Mouse (Mus musculus): ENCODE results near the gene Psmb9.
"Not testable (repeated sequence)": the region's sequence is repeated elsewhere in the genome, so short reads cannot be mapped to it uniquely, and the experiment has no call there.

Gene Psmb9

GRCm38 (mm10) chr17:34183564-34184219 is 3.9 kb downstream of the Psmb9 start:
- no peak for DNase-seq (ENCODE audit: low read depth)

- DNase-seq (ENCODE audit: low read depth) = no peak
Observed at GRCm38 (mm10) chr17:34179913-34180859, 7.4 kb downstream of the Psmb9 start.

GRCm38 (mm10) chr17:34179019-34179418 is 8.5 kb downstream of the Psmb9 start:
- no peak for DNase-seq (ENCODE audit: low read depth)

GRCm38 (mm10) chr17:34177179-34177578 is 10.4 kb downstream of the Psmb9 start:
- DNase-seq (ENCODE audit: low read depth) = no peak

GRCm38 (mm10) chr17:34174075-34174474 is 13.5 kb downstream of the Psmb9 start:
- DNase-seq (ENCODE audit: low read depth) = no peak

- no peak for DNase-seq (ENCODE audit: low read depth)
Observed at GRCm38 (mm10) chr17:34172528-34172927, 15.0 kb downstream of the Psmb9 start.

GRCm38 (mm10) chr17:34170877-34171498 is 16.6 kb downstream of the Psmb9 start:
- DNase-seq (ENCODE audit: low read depth) = peak; percentile 47

GRCm38 (mm10) chr17:34170487-34170876 is 17.1 kb downstream of the Psmb9 start:
- no peak for DNase-seq (ENCODE audit: low read depth)

GRCm38 (mm10) chr17:34169279-34169678 is 18.3 kb downstream of the Psmb9 start:
- DNase-seq (ENCODE audit: low read depth) = peak; percentile 19

- DNase-seq (ENCODE audit: low read depth) = no peak
Observed at GRCm38 (mm10) chr17:34165033-34165730, 22.4 kb downstream of the Psmb9 start.

- no peak for DNase-seq (ENCODE audit: low read depth)
Observed at GRCm38 (mm10) chr17:34164202-34164895, 23.2 kb downstream of the Psmb9 start.

- no peak for DNase-seq (ENCODE audit: low read depth)
Observed at GRCm38 (mm10) chr17:34155534-34155933, 32.0 kb downstream of the Psmb9 start.

- DNase-seq (ENCODE audit: low read depth) = peak; percentile 92
Observed at GRCm38 (mm10) chr17:34152923-34153322, 34.6 kb downstream of the Psmb9 start, which contains the start of gene H2-DMb1. H2-DMb1 (plus strand) TSS chr17:34153072.

- no peak for DNase-seq (ENCODE audit: low read depth)
Observed at GRCm38 (mm10) chr17:34144960-34145371, 42.6 kb downstream of the Psmb9 start.

GRCm38 (mm10) chr17:34144221-34144620 is 43.3 kb downstream of the Psmb9 start:
- not testable (repeated sequence) for DNase-seq (ENCODE audit: low read depth)

- no peak for DNase-seq (ENCODE audit: low read depth)
Observed at GRCm38 (mm10) chr17:34143461-34143860, 44.1 kb downstream of the Psmb9 start.

GRCm38 (mm10) chr17:34143033-34143432 is 44.5 kb downstream of the Psmb9 start, which contains the start of gene H2-DMb2:
H2-DMb2 (plus strand) TSS chr17:34143307.
- no peak for DNase-seq (ENCODE audit: low read depth)

GRCm38 (mm10) chr17:34142456-34143010 is 45.0 kb downstream of the Psmb9 start:
- DNase-seq (ENCODE audit: low read depth) = no peak

- DNase-seq (ENCODE audit: low read depth) = no peak
Observed at GRCm38 (mm10) chr17:34141448-34141847, 46.1 kb downstream of the Psmb9 start.

GRCm38 (mm10) chr17:34140240-34140639 is 47.3 kb downstream of the Psmb9 start:
- DNase-seq (ENCODE audit: low read depth) = no peak

- DNase-seq (ENCODE audit: low read depth) = no peak
Observed at GRCm38 (mm10) chr17:34139416-34139815, 48.1 kb downstream of the Psmb9 start.

Measured in fibroblast of lung, adult 2 months (primary cell).